Mouse (Mus musculus) MN1 (cell line): Measurements from ENCODE around the gene Chchd6.

ENCODE experiments used
- DNase-seq: peaks from one replicate; pipeline ENCODE4 v3.0.0-alpha.2; 2016; ENCODE audit warnings: low spot score

The Chchd6 gene

DNA sequence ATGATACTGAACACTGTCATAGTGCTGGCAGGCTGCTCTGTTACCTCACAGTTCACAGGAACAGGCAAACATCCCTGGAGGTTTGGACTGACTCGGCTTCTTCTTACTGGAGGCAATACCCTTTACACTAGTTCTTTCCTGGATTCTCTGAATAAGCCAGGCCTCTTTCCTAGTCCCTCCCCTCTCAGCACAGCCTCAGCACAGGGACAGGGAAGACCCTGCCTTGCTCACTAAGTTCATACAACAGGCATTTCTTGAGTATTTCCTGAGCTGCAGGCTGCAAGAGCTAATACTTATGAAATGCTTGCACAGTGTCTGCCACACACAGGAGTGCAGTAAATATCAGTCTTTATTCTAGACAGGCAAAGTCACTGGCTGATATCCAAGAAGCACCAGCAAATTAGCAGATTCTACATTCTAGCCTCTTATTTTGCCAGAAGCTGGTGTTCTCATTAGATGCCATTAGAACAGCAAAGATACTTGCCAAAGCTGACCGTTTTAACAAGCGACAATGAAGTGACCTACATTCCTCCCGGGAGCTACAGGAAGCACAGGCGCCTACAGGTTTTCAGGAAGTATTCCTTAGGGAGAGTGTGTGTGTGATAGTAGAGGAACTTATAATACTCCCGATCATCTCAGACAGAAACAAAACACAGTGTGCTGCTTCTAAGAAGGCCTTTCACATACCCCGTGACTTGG is 142.3 kb downstream of the Chchd6 start:
- DNase-seq = peak; percentile 51

DNA sequence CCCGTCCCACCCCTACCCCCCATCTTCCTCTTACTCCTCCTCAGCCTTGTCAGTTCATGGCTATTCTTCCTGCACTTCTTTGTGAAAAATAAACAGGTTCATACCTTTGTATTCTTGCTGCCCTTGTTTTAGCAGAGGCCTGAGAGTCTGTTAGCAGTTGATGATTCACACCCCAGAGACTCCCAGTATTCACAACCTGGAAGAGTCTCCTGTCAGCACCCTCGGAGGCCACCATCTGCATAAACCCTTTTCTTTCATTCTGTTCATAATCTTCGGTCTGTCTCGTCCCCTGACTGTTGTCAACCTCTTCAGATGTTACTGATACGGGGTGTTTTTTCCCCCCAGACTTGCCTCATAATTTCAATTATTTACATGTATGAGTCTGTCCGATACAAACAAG is 143.1 kb downstream of the Chchd6 start:
- no peak for DNase-seq

DNA sequence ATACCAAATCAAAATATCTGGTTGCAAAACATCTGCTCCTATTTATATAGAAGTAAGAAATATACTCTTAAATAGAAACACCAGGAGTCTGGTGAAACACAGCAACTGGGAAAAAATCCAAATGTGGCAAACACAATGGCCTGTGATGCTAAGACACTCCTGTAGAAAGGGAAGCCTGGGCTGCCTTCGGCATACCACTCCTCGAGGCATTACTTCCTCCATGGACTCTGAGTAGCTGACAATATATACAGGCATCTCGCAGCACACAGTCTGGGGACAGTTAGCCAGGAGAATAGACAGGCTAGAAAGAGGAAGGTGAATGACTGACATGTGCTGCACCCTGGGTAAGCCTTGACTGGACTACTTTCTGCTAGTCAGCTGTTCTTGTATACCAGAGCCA is 146.7 kb downstream of the Chchd6 start:
- no peak for DNase-seq

DNA sequence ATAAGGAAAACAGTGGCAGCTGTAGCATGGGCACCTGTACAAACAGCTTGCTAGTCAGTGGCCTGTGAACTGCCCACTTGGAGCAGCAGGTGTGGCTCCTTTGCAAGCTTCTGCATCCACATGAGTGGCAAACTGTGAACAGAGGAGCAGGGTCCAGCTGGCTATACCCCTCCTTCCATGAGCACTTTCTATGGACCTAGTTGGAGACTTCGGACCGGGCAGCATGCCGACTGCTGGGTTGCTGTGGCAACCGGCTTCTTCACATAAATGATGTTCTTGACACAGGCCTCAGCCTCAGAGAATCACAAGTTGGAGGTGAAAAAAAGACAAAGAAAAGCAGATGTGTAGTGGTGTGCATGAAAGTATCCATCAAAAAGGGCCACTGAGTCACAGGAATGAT is 154.8 kb downstream of the Chchd6 start:
- DNase-seq = no peak

DNA sequence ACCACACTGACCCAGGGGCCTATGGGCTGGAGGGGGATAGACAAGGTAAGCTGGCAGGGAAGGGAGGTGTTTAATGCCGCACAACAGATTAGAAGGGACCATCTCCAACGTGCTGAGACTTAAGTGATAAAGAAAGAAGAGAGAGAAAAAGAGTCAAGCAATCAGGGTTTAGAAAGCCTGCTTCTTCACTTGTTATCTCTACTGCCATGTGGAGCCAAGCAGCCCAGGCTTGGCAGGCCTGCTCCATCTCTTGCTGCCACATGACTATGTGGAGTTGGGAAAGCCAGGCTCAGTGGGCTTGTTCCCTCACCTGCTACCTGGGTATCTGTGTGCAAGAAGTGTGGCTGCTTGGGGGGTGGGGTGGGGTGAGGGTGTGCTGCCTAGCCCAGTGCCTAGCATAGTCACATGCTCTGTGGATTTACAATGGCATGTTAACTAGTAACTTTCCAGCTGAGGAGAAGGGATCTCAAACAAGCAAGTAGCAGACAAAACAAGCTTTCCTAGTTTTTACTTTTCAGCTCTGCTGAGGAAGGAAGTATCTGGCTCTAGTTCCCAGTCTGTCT is 163.5 kb downstream of the Chchd6 start:
- no peak for DNase-seq

DNA sequence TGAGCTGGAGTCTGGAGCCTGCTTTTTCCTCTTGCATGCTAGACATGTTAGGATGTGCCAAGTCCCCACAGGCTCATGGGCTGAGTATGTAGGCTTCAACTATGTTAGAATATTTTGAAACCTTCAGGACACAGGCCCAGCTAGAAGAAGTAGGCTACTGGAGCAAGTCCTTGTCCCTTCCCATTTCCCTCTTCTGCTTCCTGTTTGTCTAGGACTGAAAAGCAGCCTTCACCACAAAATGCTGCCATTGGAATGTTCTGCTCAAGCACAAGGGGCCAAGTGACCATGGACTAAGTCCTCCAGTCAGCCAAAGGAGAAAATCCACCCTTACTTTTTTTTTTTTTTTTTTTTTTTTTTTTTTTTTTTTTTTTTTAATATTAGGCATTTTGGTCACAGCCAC is 164.7 kb downstream of the Chchd6 start:
- DNase-seq = no peak

DNA sequence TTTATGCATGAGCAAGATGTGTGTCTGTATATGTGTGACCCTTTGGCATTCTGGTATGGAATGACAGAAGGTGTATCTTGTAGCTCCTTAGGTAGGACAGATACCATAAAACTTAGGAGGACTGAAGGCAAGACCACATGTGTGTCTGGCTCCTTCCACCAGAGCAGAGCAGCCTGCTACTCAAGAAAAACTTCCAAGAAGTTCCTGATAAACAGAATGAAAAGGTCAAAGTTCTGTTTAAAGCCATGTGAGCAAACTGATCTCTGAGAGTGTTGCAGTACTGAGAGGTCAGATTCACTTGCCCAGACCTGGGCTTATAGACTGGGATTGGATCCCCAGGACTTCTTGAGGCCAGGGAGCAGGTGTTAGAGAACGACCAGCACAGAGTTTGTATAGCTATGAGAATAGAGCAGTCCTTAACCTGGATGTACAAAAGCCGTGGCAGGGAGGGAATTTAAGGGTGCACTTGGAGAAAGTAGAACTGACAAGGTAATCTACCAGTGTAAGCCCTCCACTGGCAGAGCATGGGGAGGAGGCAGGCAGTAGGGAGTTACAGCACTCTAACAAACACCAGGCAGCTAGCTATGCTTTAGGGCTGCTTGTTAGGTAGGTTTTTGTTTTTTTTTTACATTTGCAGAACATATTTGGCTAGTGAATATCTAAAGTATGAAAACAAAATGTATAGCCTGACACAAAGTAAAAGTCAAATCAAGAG is 166.6 kb downstream of the Chchd6 start:
- no peak for DNase-seq

DNA sequence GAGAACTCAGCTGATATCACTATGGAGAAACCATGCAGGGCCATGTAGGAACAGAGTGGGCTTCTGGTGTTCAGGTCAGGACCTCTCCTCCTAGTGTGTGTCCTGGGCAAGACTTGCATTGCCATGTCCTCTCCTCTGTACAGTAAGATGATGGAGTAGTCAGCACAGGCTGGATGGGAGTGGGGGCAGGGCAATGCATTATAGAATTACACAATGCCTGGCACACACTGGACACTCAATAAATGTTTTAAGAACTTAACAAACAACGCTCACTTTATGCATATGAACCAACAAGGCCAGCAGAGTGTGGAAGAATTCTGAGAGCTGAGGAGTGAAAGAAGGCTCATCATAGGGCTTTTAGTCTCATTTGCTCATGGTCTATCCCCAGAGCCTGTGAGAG is 171.0 kb downstream of the Chchd6 start:
- DNase-seq = no peak

DNA sequence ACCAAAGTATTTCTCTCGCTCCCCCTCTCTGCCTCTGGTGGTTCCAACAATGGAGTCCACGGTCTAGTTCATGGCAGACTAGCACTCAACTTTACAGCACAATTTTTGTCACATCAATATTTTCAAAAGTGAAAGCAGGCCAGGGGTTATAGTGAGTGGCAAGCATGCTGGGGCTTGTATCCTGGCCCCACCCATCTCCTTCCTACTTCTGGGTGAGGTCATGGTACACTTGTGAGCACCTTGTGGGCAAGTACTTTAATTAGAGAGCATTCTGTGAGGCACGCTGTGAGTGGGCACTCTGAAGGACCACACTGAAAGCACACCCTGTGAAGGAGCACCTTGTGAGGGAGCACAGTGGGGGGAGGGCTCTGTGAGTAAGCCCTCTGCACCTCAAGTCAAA is 172.8 kb downstream of the Chchd6 start:
- no peak for DNase-seq

DNA sequence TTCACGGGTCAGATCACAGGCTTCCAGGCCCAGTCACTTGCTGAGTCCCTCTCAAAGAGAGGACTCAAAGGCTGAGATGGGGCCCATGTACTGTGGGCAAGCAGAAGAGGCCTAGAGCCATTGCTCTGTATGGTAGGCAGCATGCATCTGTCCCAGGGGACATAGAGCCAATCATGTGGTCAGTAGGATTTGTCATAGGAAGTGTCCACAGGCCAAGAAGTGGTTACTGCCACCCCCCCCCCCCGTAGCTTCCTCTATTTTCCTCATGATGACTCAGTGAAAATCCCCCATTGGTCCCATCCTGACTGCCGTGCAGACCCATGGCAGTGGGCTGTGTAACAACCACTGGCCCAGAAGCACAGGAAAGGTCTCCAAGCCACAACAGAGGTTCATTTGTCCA is 173.5 kb downstream of the Chchd6 start:
- no peak for DNase-seq

DNA sequence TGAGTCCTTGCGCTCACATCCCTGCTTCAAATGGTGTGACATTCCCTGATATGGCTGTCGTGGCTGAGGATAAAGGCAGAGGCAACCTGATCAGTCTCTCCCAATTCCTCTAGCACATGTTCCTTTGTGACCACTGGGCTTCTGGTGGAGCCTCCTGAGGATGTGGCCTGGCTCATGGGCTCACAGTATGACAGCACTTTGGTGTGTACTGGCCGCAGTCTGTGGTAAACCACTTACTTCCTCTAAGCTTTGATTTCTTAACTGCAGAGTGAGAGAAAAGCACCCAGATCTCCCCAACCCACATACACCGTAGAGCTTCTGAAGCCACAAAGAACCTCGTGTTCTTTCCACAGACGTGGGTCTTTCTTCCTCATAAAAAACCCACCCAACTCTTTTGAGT is 173.9 kb downstream of the Chchd6 start:
- no peak for DNase-seq

DNA sequence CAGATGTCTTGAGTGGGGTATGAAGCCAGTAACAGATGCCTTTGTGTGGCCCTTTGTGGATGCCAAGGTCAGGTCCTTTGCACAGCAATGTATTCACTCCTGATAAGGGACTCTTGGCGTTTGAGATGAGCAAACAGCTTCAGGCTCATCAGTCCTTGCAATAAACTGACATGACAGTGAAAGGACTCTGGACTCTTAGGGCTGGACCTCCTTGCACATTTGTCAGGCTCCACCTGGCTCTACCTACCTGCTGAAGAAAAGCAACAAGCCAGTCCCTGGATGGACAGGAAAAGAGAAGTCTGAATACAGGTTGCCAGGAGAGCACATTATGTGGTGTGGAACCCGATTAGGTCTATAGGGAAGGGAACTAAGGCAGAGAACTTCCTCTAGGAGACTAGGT is 174.7 kb downstream of the Chchd6 start:
- no peak for DNase-seq

DNA sequence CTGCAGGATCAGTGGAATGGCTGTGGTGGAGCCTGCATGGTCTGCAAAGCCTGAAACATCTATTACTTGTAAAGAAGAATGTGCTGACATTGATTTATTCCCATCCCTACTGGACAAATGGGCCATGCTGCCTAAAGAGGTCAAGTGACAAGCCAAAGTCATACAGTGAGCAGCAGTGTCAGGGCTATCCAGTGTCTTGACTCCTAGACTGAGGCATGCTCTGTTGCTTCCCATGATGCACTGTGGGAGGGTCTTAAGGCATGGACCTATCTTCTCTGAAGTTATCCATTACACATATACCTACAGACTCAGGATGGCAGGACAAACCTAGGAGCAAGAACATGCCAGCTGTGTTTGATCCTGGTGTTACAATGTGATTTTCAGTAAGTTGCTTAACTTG is 175.3 kb downstream of the Chchd6 start:
- DNase-seq = no peak

DNA sequence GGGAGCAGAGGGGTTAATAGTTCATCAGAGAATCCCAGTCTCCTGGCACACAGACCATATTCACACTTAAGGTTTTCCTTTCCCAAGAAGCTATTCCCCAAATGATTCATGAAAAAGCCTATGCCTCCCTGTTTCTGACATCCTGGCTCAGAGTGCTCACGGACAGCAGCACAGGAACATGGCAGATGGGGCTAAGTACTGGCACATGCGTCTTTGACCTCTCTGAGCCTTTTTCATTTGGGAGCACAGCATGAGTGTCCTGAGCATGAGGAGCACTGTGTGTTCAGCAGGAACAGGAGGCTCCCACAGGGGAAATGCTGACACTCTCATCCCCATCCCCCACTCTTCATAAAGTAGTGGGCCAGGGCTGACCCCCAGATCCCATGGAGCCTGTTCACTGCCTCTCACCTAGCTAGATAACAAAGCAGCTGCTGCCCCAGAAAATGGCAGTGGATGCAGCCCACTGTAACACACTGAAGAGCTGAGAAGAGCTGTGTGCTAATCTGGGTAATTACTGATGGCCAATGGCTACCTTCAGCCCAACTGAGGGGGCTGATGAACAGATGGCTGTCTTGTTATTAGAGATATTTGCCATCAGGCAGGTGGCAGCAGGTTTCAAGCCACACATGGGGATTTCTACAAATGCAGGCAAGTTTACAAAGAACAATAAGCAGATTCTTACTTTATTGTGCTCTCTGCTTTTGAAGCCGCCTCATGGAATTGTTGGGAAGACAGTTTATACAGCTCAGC is 176.2 kb downstream of the Chchd6 start:
- no peak for DNase-seq

DNA sequence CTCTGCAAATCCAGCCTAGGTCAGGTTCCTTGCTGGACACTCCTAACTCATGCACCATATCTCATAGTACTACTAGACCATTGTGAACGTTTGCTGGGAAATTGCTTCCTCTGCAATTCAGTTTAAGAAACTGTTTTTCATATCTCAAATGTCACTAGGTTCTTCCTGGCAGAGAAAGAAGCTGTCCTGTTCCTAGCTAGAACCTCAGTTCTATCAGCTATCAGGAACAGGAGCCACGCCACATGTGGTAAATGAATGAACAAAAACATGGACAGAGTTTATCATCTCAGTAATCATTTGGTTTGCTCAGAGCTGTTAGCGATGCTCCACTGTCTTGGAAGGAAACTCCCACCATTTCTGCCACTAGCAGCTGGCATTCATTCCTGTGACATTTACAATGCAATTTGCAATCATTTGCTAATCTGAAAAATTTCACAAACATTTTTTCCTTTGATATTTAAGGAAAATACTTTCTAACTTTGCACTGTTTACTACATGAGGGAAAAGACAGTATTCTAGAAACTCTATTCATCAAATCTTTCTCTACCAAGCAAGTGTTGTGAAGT is 179.3 kb downstream of the Chchd6 start:
- DNase-seq = no peak

DNA sequence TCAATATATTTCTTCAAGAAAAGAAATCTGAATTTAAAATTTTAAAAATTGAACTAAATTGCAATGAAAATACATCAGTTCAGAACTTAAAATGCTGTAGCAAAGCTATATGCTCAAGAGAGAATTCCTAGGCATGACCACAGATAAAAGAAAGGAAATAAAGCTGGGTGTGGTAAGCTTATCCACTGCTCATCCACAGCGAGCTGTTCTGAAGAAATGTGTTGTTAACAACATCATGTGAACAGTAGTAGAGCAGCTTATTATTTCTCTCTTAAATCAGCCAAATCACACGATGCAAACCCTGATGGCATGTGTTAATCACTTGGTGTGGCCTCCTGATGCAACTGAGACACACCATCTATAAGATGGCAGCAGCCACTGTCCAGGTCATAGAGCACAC is 180.4 kb downstream of the Chchd6 start:
- DNase-seq = no peak

DNA sequence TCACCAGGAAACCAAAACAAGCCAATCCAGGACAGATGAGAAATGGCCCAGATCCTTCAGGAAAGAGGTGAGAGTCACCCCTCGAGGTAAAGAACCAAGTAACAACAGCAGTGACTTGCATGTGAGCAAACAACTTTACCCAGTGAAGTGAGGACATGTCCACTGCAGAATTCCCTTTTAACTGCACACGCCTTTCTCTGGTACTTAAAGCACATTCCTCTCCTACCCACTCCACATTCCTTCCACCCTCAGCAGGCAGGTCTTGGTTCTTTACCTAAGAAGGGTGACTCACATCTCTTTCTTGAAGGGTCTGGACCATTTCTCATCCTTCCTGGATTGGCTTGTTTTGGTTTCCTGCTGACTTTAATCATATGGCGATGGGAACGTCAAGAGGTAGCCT is 181.3 kb downstream of the Chchd6 start:
- no peak for DNase-seq

DNA sequence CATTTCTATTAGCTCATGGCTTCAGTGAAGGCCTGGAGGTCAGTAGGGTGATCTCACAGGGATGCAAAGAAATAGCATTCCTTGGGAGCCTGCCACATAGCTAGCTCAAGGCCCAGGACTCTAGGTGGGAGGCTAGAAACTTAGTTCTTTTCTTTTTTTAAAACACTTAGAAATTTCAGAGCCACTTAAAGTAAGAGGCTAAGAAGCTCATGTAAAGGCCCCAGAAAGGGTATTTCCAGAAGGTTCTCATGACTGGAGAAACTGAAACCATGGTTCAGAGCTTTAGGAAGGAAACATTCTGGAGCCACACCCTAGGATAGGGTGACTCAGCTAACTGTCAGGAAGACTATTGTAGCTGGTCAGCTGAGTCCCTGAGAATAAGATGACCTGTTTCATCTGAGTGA is 182.0 kb downstream of the Chchd6 start:
- DNase-seq = no peak

DNA sequence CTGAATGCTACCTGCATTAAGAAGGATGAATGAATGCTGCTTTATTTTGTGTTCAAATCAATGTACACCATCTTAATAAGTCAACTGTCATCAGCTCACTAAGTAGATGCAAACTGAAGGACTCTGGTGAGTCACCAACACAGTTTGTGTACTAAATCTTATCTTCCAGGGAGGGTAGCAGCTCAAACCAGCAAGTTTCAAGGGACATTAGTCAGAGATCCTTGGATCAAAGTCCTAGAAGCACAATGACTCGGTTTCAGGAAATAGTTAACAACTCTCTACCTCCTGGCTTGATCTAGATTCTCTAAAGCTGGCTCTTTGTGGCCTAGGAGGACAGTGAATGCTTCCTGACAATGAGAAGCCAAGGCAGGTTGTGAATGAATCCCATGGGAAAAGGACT is 182.9 kb downstream of the Chchd6 start:
- DNase-seq = no peak

DNA sequence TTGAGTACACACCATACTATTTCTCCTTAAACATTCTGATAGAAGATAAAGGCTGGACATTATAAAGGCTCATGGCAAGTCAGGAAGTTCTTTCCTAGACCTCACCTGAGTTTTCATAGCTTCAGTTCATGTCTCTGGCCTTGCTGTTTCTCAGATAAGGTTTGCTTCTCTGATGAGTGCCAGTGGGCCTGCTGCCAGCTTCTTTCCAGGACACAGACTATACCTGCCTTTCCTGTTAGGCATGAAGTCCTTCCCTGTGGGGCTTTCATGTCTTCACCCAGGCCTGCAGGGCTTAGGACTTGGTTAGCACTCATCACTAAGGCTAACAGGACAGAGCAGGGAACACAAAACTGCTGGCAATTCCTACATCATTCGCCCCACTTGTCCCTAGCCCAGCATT is 186.4 kb downstream of the Chchd6 start:
- DNase-seq = no peak

DNA sequence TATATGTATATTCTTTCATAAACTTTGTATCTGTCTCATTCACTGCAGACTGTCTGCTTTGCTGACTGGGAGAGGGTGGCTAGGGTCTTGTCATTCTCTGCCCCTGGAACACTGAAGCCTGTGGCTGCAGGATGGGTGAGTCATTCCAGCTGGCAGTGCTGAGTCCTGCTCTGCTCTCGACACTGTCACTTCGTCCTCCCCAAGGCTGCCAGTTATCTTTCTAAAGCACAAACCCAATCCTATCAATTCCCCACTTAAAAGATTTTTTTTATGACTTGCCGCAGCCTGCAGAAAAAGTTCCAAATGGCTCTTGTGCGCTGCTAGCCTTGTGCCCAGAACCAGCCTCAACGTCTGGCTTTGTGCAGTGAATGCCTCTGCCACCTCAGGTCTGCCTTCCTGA is 187.2 kb downstream of the Chchd6 start:
- DNase-seq = no peak

DNA sequence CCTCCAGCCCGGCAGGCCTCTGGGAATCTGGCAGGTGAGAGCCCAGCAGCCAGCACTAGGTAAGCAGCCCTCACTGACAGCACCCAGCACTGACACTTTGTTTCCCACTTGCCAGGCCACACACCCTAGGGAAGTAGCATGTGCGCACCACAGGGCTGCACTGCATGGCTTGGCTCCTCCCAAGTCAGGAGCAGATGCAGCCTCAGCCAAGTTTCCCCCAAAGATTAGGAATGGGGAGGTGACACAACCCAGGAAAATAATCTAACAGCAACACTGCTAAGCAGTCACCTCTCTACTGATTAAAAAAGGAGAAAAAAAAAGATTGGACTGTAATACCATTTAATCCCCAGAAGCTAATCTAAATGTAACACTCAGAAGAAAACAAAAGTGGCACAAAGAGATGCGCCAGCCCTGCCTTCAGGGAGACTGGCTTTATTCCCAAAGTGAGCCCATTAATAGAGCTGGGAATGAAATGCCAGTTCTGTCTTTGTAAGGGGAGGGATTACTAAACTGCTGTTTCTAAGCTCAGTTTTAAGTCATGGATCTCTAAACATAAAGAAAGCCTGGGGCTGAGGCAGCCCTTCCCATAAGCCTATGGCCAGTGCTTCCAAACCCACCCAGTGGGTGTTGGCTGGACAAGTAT is 188.1 kb downstream of the Chchd6 start:
- no peak for DNase-seq
